Mouse (Mus musculus) large intestine, adult 2 months (tissue): ENCODE data around the gene Gzma. TPM values are rescaled to one million over a fixed set of nuclear protein-coding genes. Genes with fewer than 3 reads are reported as not detected.

Source experiments
- DNase-seq: peaks from one replicate; pipeline ENCODE4 v3.0.0-alpha.2; 2012; ENCODE audit warnings: low read depth, low spot score
- WGBS: fragments of 180-500 bp; shearing (Covaris S2); methylation state at CpG from one replicate; pipeline ENCODE4 v1.1.7; 2018; 5-methylcytosine and 5-hydroxymethylcytosine counted together
- polyA plus RNA-seq: library from polyadenylated mRNA; depleted of rRNA; stranded (reverse); fragments of >200 nt; gene quantifications from 2 replicates; pipeline ENCODE4 v1.2.3, GENCODE M21; 2012; rRNA removed

Gene Gzma
- polyA plus RNA-seq, 1 experiment = 19.4 TPM

DNA sequence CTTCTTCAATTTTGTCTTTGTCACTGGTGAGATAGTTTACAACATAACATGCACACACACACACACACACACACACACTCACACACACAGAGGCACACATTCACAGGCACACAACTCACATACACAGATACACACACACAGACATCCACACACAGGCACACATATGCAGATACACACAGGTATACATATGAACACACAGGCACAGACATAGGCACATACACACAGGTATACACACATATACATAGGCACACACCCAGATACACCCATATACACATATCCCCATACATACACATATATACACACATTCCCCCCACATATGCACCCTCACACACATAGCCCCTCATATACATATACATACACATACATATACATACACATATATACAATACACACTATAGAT is 53.8 kb downstream of the Gzma start:
- DNase-seq = no peak

DNA sequence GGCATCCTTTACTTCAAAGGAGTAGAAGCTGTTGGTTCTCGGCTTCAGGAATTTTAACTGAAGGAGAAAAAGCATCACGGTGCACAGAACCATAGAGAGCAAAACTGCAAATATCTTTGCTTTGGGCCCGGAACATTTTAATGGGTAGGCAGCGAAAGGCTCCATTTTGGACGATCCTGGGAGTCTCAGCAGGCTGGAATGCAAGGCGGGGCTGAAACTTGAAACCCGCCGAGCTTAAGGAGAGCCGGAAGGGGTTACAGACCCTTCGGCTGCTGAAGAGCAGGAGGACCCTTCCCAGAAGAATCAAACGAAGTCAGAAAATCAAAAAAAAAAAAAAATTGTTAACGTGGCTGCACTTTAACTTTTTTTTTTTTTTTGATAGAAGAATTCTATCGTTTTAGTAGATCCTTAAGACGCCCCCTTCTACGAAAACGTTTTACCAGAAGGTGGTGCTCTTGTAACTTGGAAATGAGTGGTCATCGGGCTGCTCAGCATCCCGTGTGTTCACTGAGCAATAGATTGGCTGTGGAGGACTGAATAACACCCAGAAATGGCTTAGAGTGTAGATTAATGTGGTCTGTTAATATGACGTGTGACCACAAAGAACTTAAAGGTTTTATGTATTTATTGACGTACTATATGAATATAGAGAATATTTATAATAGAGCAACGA is 54.4 kb downstream of the Gzma start, which contains the start of gene Gpx8:
Gene Gpx8 (minus strand): TSS at position 200 of the 673 bp plus-strand sequence.
- 5% methylated on average over 21 of the region's 21 CpGs for WGBS
- no peak for DNase-seq

DNA sequence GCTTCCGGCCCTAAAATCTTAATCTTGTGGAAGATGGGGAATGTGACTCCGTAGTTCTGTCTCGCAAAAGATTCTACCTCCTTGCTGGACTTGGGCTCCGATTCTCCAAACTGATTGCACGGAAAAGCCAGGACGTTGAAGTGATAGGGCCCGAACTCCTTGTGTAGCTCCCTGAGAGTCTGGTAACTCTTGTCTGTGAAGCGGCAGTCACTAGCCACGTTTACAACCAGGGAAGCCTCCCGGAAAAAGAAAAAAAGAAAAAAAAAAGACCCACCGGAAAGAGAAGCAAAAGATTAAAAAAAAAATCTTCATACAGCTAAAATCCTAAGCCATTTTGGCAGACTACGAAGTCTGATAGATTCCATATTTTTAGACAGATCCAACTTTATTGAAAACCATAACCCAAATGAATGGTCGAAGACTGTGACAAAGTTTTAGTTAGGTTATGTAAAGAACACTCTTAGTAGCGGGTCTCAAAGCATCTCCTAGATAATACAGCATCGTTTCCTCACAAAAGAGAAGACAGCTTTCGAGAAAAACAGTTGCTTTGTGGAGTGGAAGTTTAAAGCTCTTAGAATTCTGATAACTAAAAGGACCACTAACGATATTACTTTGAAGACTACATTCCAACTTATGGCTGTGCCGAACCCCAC is 55.2 kb downstream of the Gzma start:
- WGBS = 31% methylated on average over 18 of the region's 18 CpGs

GRCm38 (mm10) chr13:113044876-113045275 is 55.9 kb downstream of the Gzma start:
- WGBS = 49% methylated on average over 3 of the region's 3 CpGs
- DNase-seq = no peak

More for the DNA sequence above, 55.2 kb downstream of the Gzma start:
- DNase-seq = no peak

Other genes with a start within 250 kb of the Gzma start
- gene Mtrex, start 173.6 kb downstream of the Gzma start, polyA plus RNA-seq = 5.6 and 7.4 TPM in 2 replicates
- gene Dhx29, start 173.5 kb downstream of the Gzma start, polyA plus RNA-seq = 2.2 and 2.4 TPM in 2 replicates
- gene Ccno, start 113.2 kb downstream of the Gzma start, polyA plus RNA-seq = 0.22 and 0.37 TPM in 2 replicates
- gene Mcidas, start 107.1 kb downstream of the Gzma start, polyA plus RNA-seq = not detected in 2 replicates
- gene Cdc20b, start 65.9 kb downstream of the Gzma start, polyA plus RNA-seq = 0.05 TPM in 1 of 2 replicates, not detected in the other
- 2.4 and 2.7 TPM in 2 replicates for gene Gpx8, start 54.6 kb downstream of the Gzma start, polyA plus RNA-seq
- 2.0 and 2.5 TPM in 2 replicates for gene Esm1, start 108.7 kb upstream of the Gzma start, polyA plus RNA-seq
- 0.44 and 0.57 TPM in 2 replicates for gene Gzmk, start 124.9 kb upstream of the Gzma start, polyA plus RNA-seq
- 0.16 and 0.17 TPM in 2 replicates for gene BC067074, start 192.2 kb upstream of the Gzma start, polyA plus RNA-seq